Mouse (Mus musculus) heart, adult 18-20 months (tissue): ENCODE data around the gene Tep1. TPM values are rescaled to one million over a fixed set of nuclear protein-coding genes. Genes with fewer than 3 reads are reported as not detected.
A peak's percentile ranks its signal among the peaks of the same experiment; 100 is the strongest.

ENCODE experiments used
- DNase-seq, 2 experiments: peaks; one replicate each; pipeline ENCODE4 v3.0.0; 2021 to 2022; ENCODE audit warnings: mixed read lengths in 1 of 2
- total RNA-seq, 2 experiments: library from RNA; stranded (reverse); gene quantifications; 2 replicates each; pipeline ENCODE4 v1.2.3; 2021

Tep1 gene
- total RNA-seq, 2 experiments from 2014 or later, result 10.4 to 11.6 TPM

DNA sequence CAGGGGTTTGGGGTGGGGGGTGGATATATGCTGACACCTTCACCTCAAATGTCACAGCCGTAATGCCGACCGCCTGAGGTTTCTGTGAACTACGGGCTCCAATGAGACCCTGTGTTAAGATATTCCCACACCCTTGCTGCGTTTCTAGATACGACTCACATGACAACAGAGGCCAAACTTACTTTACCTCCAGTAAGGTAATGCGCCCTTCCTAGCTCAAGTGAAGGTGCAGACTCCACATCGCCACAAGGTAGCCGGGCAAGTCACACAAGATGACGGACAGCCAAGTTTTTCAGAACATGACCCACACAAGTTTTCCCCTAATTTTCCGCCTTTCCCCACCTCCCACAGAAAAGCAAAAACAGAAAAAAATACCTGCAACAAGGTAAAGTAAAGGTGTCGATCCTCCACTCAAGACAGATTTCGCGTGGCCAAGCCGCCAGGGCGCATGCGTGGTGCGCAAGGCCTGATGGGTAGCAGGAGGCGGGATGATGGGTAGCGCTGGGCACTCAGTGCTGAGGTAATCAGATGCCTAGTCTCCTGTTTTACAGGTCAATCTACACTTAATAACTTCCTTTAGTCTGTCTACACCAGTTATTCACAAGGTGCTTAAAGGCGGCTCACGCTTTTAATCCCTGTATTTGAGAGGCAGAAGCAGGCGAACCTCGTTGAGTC lies 75.0 kb downstream of the Tep1 start:
- no peak for DNase-seq

- no peak for DNase-seq
These were observed 82.2 kb downstream of the Tep1 start for GRCm38 (mm10) chr14:50788157-50788556.

DNA sequence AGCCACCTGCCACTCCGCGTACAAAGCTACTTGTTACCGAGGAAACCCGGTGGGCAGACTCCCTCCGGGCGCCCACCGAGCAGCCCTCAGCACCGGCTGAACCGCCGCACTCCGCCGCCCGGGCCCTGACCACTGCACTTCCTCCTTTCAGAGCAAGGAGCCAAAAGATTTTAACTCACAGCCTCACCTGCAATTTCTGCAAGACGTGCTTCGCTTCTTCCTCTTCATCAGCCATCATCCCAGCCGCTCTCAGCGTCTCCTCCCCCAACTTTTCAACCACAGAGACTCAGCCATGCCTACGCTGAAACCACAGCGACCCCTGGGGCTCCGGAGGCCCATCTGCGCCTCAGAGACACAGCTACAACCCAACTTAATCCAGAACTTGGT lies 85.1 kb downstream of the Tep1 start, which contains the start of gene Ttc5:
Gene Ttc5, minus strand, starts transcription at position 269 of the 387 bp plus-strand sequence.
- DNase-seq, result peak; percentile 90 to 98

GRCm38 (mm10) chr14:50784391-50785250 lies 85.7 kb downstream of the Tep1 start:
- no peak for DNase-seq

- no peak for DNase-seq
These were observed 88.2 kb downstream of the Tep1 start for GRCm38 (mm10) chr14:50782166-50782565.

Other genes with a start within 250 kb of the Tep1 start
- not detected for gene Olfr745, start 231.2 kb downstream of the Tep1 start, total RNA-seq
- not detected for gene Olfr746, start 223.5 kb downstream of the Tep1 start, total RNA-seq
- not detected for gene Olfr747, start 177.4 kb downstream of the Tep1 start, total RNA-seq
- gene Olfr748, start 163.2 kb downstream of the Tep1 start, total RNA-seq, result not detected
- gene Olfr749, start 125.5 kb downstream of the Tep1 start, total RNA-seq, result not detected
- 10 to 100 TPM; 11.1 to 13.5 TPM for gene Ttc5, start 85.0 kb downstream of the Tep1 start, total RNA-seq
- not detected for gene Ccnb1ip1, start 62.8 kb downstream of the Tep1 start, total RNA-seq
- 10 to 100 TPM; 14.9 to 16.4 TPM for gene Parp2, start 62.7 kb downstream of the Tep1 start, total RNA-seq
- gene Klhl33, start 26.9 kb upstream of the Tep1 start, total RNA-seq, result 10 to 100 TPM; 17.0 to 21.9 TPM
- gene Osgep, start 54.3 kb upstream of the Tep1 start, total RNA-seq, result 10 to 100 TPM; 70.2 to 74.5 TPM
- gene Apex1, start 54.4 kb upstream of the Tep1 start, total RNA-seq, result 10 to 100 TPM; 27.0 to 31.7 TPM
- gene Pip4p1, start 60.3 kb upstream of the Tep1 start, total RNA-seq, result 10 to 100 TPM; 20.5 to 25.8 TPM
- gene Pnp, start 60.5 kb upstream of the Tep1 start, total RNA-seq, result 10 to 100 TPM; 11.4 to 14.8 TPM
- gene Gm49342, start 74.0 kb upstream of the Tep1 start, total RNA-seq, result 10 to 100 TPM; 15.7 to 16.5 TPM
- 1 to 10 TPM in 1 of 2 experiments, under 1 TPM in 1; 0.89 to 1.0 TPM for gene Pnp2, start 85.4 kb upstream of the Tep1 start, total RNA-seq
- gene Rnase10, start 137.2 kb upstream of the Tep1 start, total RNA-seq, result under 1 TPM; 0.20 to 0.41 TPM
- not detected for gene Rnase9, start 171.3 kb upstream of the Tep1 start, total RNA-seq
- gene Rnase11, start 179.6 kb upstream of the Tep1 start, total RNA-seq, result not detected
- gene Rnase12, start 187.1 kb upstream of the Tep1 start, total RNA-seq, result not detected
- not detected for gene Olfr750, start 203.9 kb upstream of the Tep1 start, total RNA-seq
- gene Rnase4, start 220.5 kb upstream of the Tep1 start, total RNA-seq, result 10 to 100 TPM; 43.0 to 46.9 TPM
- 1 to 10 TPM; 6.1 to 6.9 TPM for gene Ang, start 220.6 kb upstream of the Tep1 start, total RNA-seq
- not detected for gene Eddm3b, start 243.9 kb upstream of the Tep1 start, total RNA-seq